Mouse (Mus musculus) CH12.LX (cell line): ENCODE data around the gene Zfp454. TPM values are rescaled to one million over a fixed set of nuclear protein-coding genes. Genes with fewer than 3 reads are reported as not detected.

Source experiments
- DNase-seq: peaks from one replicate; pipeline ENCODE4 v3.0.0-alpha.2; 2013; ENCODE audit errors: extremely low read depth
- H3K27ac ChIP-seq: 2 replicates; pipeline ENCODE4 v1.5.1; 2012; ENCODE audit warnings: low read depth, mild to moderate bottlenecking, control low read depth, moderate library complexity; ENCODE audit not compliant: insufficient read depth
- H3K27me3 ChIP-seq: replicated peaks from 2 replicates; pipeline ENCODE3; 2012; ENCODE audit warnings: inconsistent platforms
- H3K36me3 ChIP-seq, 2 experiments: replicated peaks in 1 of 2; 2 replicates each; pipeline versions ENCODE3 to v1.6.1; 2012; ENCODE audit warnings: inconsistent platforms in 1 of 2, low read length in 1 of 2, mild to moderate bottlenecking in 1 of 2, mixed read lengths in 1 of 2, moderate library complexity in 1 of 2; ENCODE audit not compliant: control insufficient read depth in 1 of 2, insufficient read depth in 1 of 2
- H3K4me1 ChIP-seq, 2 experiments: 2 replicates each; pipeline ENCODE4 v1.6.1; 2012; ENCODE audit warnings: inconsistent platforms in 1 of 2, moderate library complexity in 1 of 2; ENCODE audit not compliant: insufficient read depth in 2 of 2, control insufficient read depth in 1 of 2
- H3K4me2 ChIP-seq: 2 replicates; pipeline ENCODE4 v1.6.1; 2012; ENCODE audit warnings: low read depth, mild to moderate bottlenecking, control low read depth; ENCODE audit not compliant: poor library complexity, insufficient read depth, severe bottlenecking
- H3K4me3 ChIP-seq, 3 experiments: fragments of 150-350 bp in 1 of 3; sonication (generic) in 1 of 3; replicated peaks in 1 of 3; 2 replicates each; pipeline versions ENCODE3 to v1.5.1; 2011 to 2012; ENCODE audit warnings: low read depth in 2 of 3, low read length in 2 of 3, mild to moderate bottlenecking in 2 of 3, moderate library complexity in 2 of 3, control low read depth in 1 of 3, improper control_type of control experiment in 1 of 3, inconsistent platforms in 1 of 3, mixed read lengths in 1 of 3; ENCODE audit not compliant: poor library complexity in 1 of 3
- H3K79me2 ChIP-seq: replicated peaks from 2 replicates; pipeline ENCODE4 v1.6.1; 2012; ENCODE audit warnings: mild to moderate bottlenecking, moderate library complexity; ENCODE audit not compliant: control insufficient read depth, poor library complexity, insufficient read depth, severe bottlenecking; ENCODE audit errors: extremely low read depth
- H3K9ac ChIP-seq: 2 replicates; pipeline ENCODE4 v1.6.1; 2012; ENCODE audit warnings: low read depth, mild to moderate bottlenecking, control low read depth, moderate library complexity; ENCODE audit not compliant: insufficient read depth
- H3K9me3 ChIP-seq: replicated peaks from 2 replicates; pipeline ENCODE3; 2012; ENCODE audit warnings: low read length, inconsistent platforms, mixed read lengths
- BHLHE40 ChIP-seq: IDR thresholded peaks from 2 replicates; pipeline ENCODE4 v1.6.1; 2011; ENCODE audit warnings: mild to moderate bottlenecking, low read depth, low read length, improper control_type of control experiment
- CHD2 ChIP-seq: IDR thresholded peaks from 2 replicates; pipeline ENCODE4 v1.6.1; 2011; ENCODE audit warnings: low read length, improper control_type of control experiment
- E2F4 ChIP-seq: IDR thresholded peaks from 2 replicates; pipeline ENCODE4 v1.6.1; 2011; ENCODE audit warnings: low read depth, low read length, improper control_type of control experiment; ENCODE audit not compliant: insufficient replicate concordance
- ELF1 ChIP-seq: IDR thresholded peaks from 2 replicates; pipeline ENCODE4 v1.6.1; 2014; ENCODE audit warnings: low read depth, mild to moderate bottlenecking, inconsistent platforms, low read length, improper control_type of control experiment
- EP300 ChIP-seq: IDR thresholded peaks from 2 replicates; pipeline ENCODE4 v1.6.1; 2011; ENCODE audit warnings: low read length, improper control_type of control experiment
- ETS1 ChIP-seq: conservative IDR thresholded peaks from 2 replicates; pipeline ENCODE4 v1.6.1; 2012; ENCODE audit warnings: low read depth, mild to moderate bottlenecking, inconsistent platforms, low read length, improper control_type of control experiment, moderate library complexity
- IRF4 ChIP-seq: IDR thresholded peaks from 2 replicates; pipeline ENCODE4 v1.6.1; 2014; ENCODE audit warnings: low read depth, mild to moderate bottlenecking, inconsistent platforms, low read length, improper control_type of control experiment
- JUN ChIP-seq: IDR thresholded peaks from 2 replicates; pipeline ENCODE4 v1.6.1; 2011; ENCODE audit warnings: low read depth, mild to moderate bottlenecking, low read length, improper control_type of control experiment, moderate library complexity; ENCODE audit not compliant: insufficient read depth
- JUND ChIP-seq: conservative IDR thresholded peaks from 2 replicates; pipeline ENCODE4 v1.6.1; 2011; ENCODE audit warnings: low read depth, low read length, improper control_type of control experiment
- KAT2A ChIP-seq: IDR thresholded peaks from 2 replicates; pipeline ENCODE4 v1.6.1; 2012; ENCODE audit warnings: low read length, improper control_type of control experiment, inconsistent platforms; ENCODE audit not compliant: insufficient replicate concordance
- MAZ ChIP-seq: IDR thresholded peaks from 2 replicates; pipeline ENCODE4 v1.6.1; 2012; ENCODE audit warnings: low read depth, mild to moderate bottlenecking, inconsistent platforms, low read length, improper control_type of control experiment, moderate library complexity
- MEF2A ChIP-seq: IDR thresholded peaks from 2 replicates; pipeline ENCODE4 v1.6.1; 2014; ENCODE audit warnings: low read depth, mild to moderate bottlenecking, inconsistent platforms, low read length, improper control_type of control experiment, borderline replicate concordance
- MXI1 ChIP-seq: IDR thresholded peaks from 2 replicates; pipeline ENCODE4 v1.6.1; 2011; ENCODE audit warnings: mild to moderate bottlenecking, low read depth, low read length, improper control_type of control experiment
- NELFE ChIP-seq: IDR thresholded peaks from 2 replicates; pipeline ENCODE4 v1.6.1; 2011; ENCODE audit warnings: low read depth, low read length, improper control_type of control experiment
- PAX5 ChIP-seq: IDR thresholded peaks from 2 replicates; pipeline ENCODE4 v1.6.1; 2012; ENCODE audit warnings: low read length, inconsistent platforms, mixed read lengths
- POLR2AphosphoS2 ChIP-seq: IDR thresholded peaks from 2 replicates; pipeline ENCODE4 v1.6.1; 2011; ENCODE audit warnings: low read depth, low read length, improper control_type of control experiment
- SIN3A ChIP-seq: IDR thresholded peaks from 2 replicates; pipeline ENCODE4 v1.6.1; 2012; ENCODE audit warnings: low read length, improper control_type of control experiment, inconsistent platforms
- SMC3 ChIP-seq: IDR thresholded peaks from 2 replicates; pipeline ENCODE4 v1.6.1; 2011; ENCODE audit warnings: low read depth, low read length, improper control_type of control experiment
- TBP ChIP-seq: conservative IDR thresholded peaks from 2 replicates; pipeline ENCODE4 v1.6.1; 2011; ENCODE audit warnings: low read depth, low read length, improper control_type of control experiment
- TCF12 ChIP-seq: IDR thresholded peaks from 2 replicates; pipeline ENCODE4 v1.6.1; 2014; ENCODE audit warnings: low read depth, mild to moderate bottlenecking, inconsistent platforms, low read length, improper control_type of control experiment
- UBTF ChIP-seq: IDR thresholded peaks from 2 replicates; pipeline ENCODE4 v1.6.1; 2012; ENCODE audit warnings: low read depth, mild to moderate bottlenecking, inconsistent platforms, low read length, improper control_type of control experiment, moderate library complexity
- USF1 ChIP-seq: IDR thresholded peaks from 2 replicates; pipeline ENCODE4 v1.6.1; 2014; ENCODE audit warnings: low read depth, mild to moderate bottlenecking, inconsistent platforms, low read length, improper control_type of control experiment
- USF2 ChIP-seq: conservative IDR thresholded peaks from 2 replicates; pipeline ENCODE4 v1.6.1; 2011; ENCODE audit warnings: low read depth, low read length, improper control_type of control experiment
- ZC3H11A ChIP-seq: IDR thresholded peaks from 2 replicates; pipeline ENCODE4 v1.6.1; 2012; ENCODE audit warnings: low read depth, mild to moderate bottlenecking, inconsistent platforms, low read length, improper control_type of control experiment
- ZNF384 ChIP-seq: IDR thresholded peaks from 2 replicates; pipeline ENCODE4 v1.6.1; 2012; ENCODE audit warnings: low read depth, low read length, improper control_type of control experiment, inconsistent platforms
- dilution Hi-C: fragments of 300-500 bp; cut with MboI; formaldehyde crosslinking; loops from 2 replicates; pipeline ENCODE4 v1.14.3; 2020; ENCODE audit warnings: low sequenced_read_pairs; ENCODE audit not compliant: extremely low pct_unique_long_range_greater_than_20kb, extremely low pct_ligation_motif_present
- in situ Hi-C: fragments of 300-500 bp; cut with MboI; formaldehyde crosslinking; loops from 3 replicates; pipeline ENCODE4 v1.14.3; 2019; ENCODE audit warnings: low sequenced_read_pairs, low pct_ligation_motif_present, low pct_unique_long_range_greater_than_20kb, mixed read lengths
- polyA plus RNA-seq: library from polyadenylated mRNA; unstranded; fragments of >175 nt; gene quantifications from 2 replicates; pipeline ENCODE4 v1.2.1, GENCODE M21; 2012; ENCODE audit warnings: low read depth; ENCODE audit not compliant: insufficient read length
- total RNA-seq, 2 experiments: library from RNA; depleted of rRNA; stranded (reverse); fragments of 300-350 nt in 1 of 2; fragments of >200 nt in 1 of 2; gene quantifications; 2 replicates each; pipeline ENCODE4 v1.2.3; 2012 to 2014

Gene Zfp454
- total and polyA plus RNA-seq, 3 experiments: not detected

GRCm38 (mm10) chr11:50897359-50897758, 9.9 kb upstream of the Zfp454 start:
- H3K27ac ChIP-seq: no peak overlapping the region
- H3K9ac ChIP-seq: no peak overlapping the region
- no peak for DNase-seq
- H3K36me3 ChIP-seq: no peaks in the 10 kb centered on the region
- no peaks in the 10 kb centered on the region for H3K4me1 ChIP-seq
- no peaks in the 10 kb centered on the region for H3K79me2 ChIP-seq
- peaks cover 8% of the 10 kb centered on the region for H3K27me3 ChIP-seq
- H3K4me3 ChIP-seq: no peak overlapping the region
- no peak overlapping the region for H3K4me2 ChIP-seq
- in situ Hi-C loops: no loop called here
- H3K9me3 ChIP-seq: peaks cover 56% of the 10 kb centered on the region
- dilution Hi-C loops: no loop called here
- TF ChIP-seq USF2: no peak
- no peak for TF ChIP-seq BHLHE40
- no peak for TF ChIP-seq JUND
- TF ChIP-seq PAX5: no peak

GRCm38 (mm10) chr11:50892441-50892840, 5.0 kb upstream of the Zfp454 start:
- peak; percentile 36 for DNase-seq
- no peak overlapping the region for H3K4me2 ChIP-seq
- H3K9ac ChIP-seq: no peak overlapping the region
- H3K4me3 ChIP-seq: no peak overlapping the region
- no peak for TF ChIP-seq SIN3A
- no peak for TF ChIP-seq KAT2A
- no peak for TF ChIP-seq USF1
- no peak for TF ChIP-seq CHD2
- peaks cover 47% of the 10 kb centered on the region for H3K27me3 ChIP-seq
- no peaks in the 10 kb centered on the region for H3K36me3 ChIP-seq
- dilution Hi-C loops: no loop called here
- no peak overlapping the region for H3K27ac ChIP-seq
- no peaks in the 10 kb centered on the region for H3K79me2 ChIP-seq
- no peaks in the 10 kb centered on the region for H3K4me1 ChIP-seq
- in situ Hi-C loops: no loop called here
- H3K9me3 ChIP-seq: peaks cover 10% of the 10 kb centered on the region

- H3K27me3 ChIP-seq: peaks cover 81% of the 10 kb centered on the region
- no peak for DNase-seq
- in situ Hi-C loops (no loop called here), dilution Hi-C loops (no loop called here)
- H3K4me3 ChIP-seq: no peak overlapping the region
- no peaks in the 10 kb centered on the region for H3K79me2 ChIP-seq
- no peak overlapping the region for H3K27ac ChIP-seq
- TF ChIP-seq ZC3H11A: no peak
- TF ChIP-seq NELFE: no peak
- TF ChIP-seq UBTF: no peak
- no peak for TF ChIP-seq MAZ
- TF ChIP-seq MXI1: no peak
- no peak for TF ChIP-seq JUND
- no peak for TF ChIP-seq TBP
- TF ChIP-seq TCF12: no peak
- TF ChIP-seq SMC3: no peak
- TF ChIP-seq ZNF384: no peak
- TF ChIP-seq ETS1: no peak
- no peak for TF ChIP-seq EP300
- TF ChIP-seq IRF4: no peak
- TF ChIP-seq E2F4: no peak
- no peak for TF ChIP-seq USF1
- TF ChIP-seq POLR2AphosphoS2: no peak
- TF ChIP-seq JUN: no peak
- TF ChIP-seq MEF2A: no peak
- no peak for TF ChIP-seq SIN3A
- TF ChIP-seq ELF1: no peak
- no peak overlapping the region for H3K9ac ChIP-seq
- no peaks in the 10 kb centered on the region for H3K36me3 ChIP-seq
- peaks cover 4% of the 10 kb centered on the region for H3K9me3 ChIP-seq
- H3K4me2 ChIP-seq: no peak overlapping the region
- H3K4me1 ChIP-seq: no peaks in the 10 kb centered on the region
Measured at GRCm38 (mm10) chr11:50886933-50887293, 538 bp downstream of the Zfp454 start.
